Mouse (Mus musculus): ENCODE results near the gene Tmem79. TPM values are rescaled to one million over a fixed set of nuclear protein-coding genes. Genes with fewer than 3 reads are reported as not detected.
A peak's percentile ranks its signal among the peaks of the same experiment; 100 is the strongest.

Tmem79 gene
- polyA plus RNA-seq, 1 experiment, result 12.8 TPM

GRCm38 (mm10) chr3:88361612-88362313 is 25.8 kb upstream of the Tmem79 start:
- H3K36me3 ChIP-seq (ENCODE audit: control insufficient read depth, insufficient read depth, low read length, poor library complexity, severe bottlenecking), result peaks cover 45% of the 10 kb centered on the region
- no peak for TF ChIP-seq POLR2A (IDR thresholded peaks at IDR 0.05; ENCODE audit: insufficient read depth, low read length)
- TF ChIP-seq EP300 (IDR thresholded peaks at IDR 0.05; ENCODE audit: insufficient read depth, low read depth, low read length), result no peak
- no peak for TF ChIP-seq CTCF (IDR thresholded peaks at IDR 0.05; ENCODE audit: low read depth, low read length)
- no peak overlapping the region for H3K27ac ChIP-seq (ENCODE audit: insufficient read depth, low read length)
- no peaks in the 10 kb centered on the region for H3K27me3 ChIP-seq (ENCODE audit: control insufficient read depth, insufficient read depth, low read length, poor library complexity, severe bottlenecking)
- H3K9me3 ChIP-seq (replicated peaks; ENCODE audit: control insufficient read depth, insufficient read depth, low read length, poor library complexity, severe bottlenecking), result no peaks in the 10 kb centered on the region
- H3K4me3 ChIP-seq (ENCODE audit: low read depth, low read length), result no peak overlapping the region
- peaks cover 3% of the 10 kb centered on the region for H3K4me1 ChIP-seq (ENCODE audit: control insufficient read depth, insufficient read depth, low read length)
- H3K9ac ChIP-seq (ENCODE audit: low read depth, poor library complexity, severe bottlenecking), result no peak overlapping the region

- Histone ChIP-seq H3K36me3 (ENCODE audit: control insufficient read depth, insufficient read depth, low read length, poor library complexity, severe bottlenecking) (peaks cover 51% of the 10 kb centered on the region), H3K27me3 (ENCODE audit: control insufficient read depth, insufficient read depth, low read length, poor library complexity, severe bottlenecking) (no peaks in the 10 kb centered on the region), H3K27ac (ENCODE audit: insufficient read depth, low read length) (no peak overlapping the region), H3K4me3 (ENCODE audit: low read depth, low read length) (no peak overlapping the region), H3K9ac (ENCODE audit: low read depth, poor library complexity, severe bottlenecking) (no peak overlapping the region), H3K9me3 (replicated peaks; ENCODE audit: control insufficient read depth, insufficient read depth, low read length, poor library complexity, severe bottlenecking) (no peaks in the 10 kb centered on the region), H3K4me1 (ENCODE audit: control insufficient read depth, insufficient read depth, low read length) (peaks cover 3% of the 10 kb centered on the region)
- TF ChIP-seq CTCF (IDR thresholded peaks at IDR 0.05; ENCODE audit: low read depth, low read length), result no peak
- TF ChIP-seq EP300 (IDR thresholded peaks at IDR 0.05; ENCODE audit: insufficient read depth, low read depth, low read length), result no peak
- no peak for TF ChIP-seq POLR2A (IDR thresholded peaks at IDR 0.05; ENCODE audit: insufficient read depth, low read length)
Observed at GRCm38 (mm10) chr3:88361096-88361495, 25.1 kb upstream of the Tmem79 start.

GRCm38 (mm10) chr3:88359989-88360388 is 24.0 kb upstream of the Tmem79 start:
- Histone ChIP-seq H3K4me3 (ENCODE audit: low read depth, low read length) (no peak overlapping the region), H3K36me3 (ENCODE audit: control insufficient read depth, insufficient read depth, low read length, poor library complexity, severe bottlenecking) (peaks cover 62% of the 10 kb centered on the region), H3K27ac (ENCODE audit: insufficient read depth, low read length) (no peak overlapping the region), H3K9me3 (replicated peaks; ENCODE audit: control insufficient read depth, insufficient read depth, low read length, poor library complexity, severe bottlenecking) (no peaks in the 10 kb centered on the region), H3K4me1 (ENCODE audit: control insufficient read depth, insufficient read depth, low read length) (peaks cover 3% of the 10 kb centered on the region), H3K27me3 (ENCODE audit: control insufficient read depth, insufficient read depth, low read length, poor library complexity, severe bottlenecking) (no peaks in the 10 kb centered on the region), H3K9ac (ENCODE audit: low read depth, poor library complexity, severe bottlenecking) (no peak overlapping the region)
- TF ChIP-seq EP300 (IDR thresholded peaks at IDR 0.05; ENCODE audit: insufficient read depth, low read depth, low read length) (no peak), POLR2A (IDR thresholded peaks at IDR 0.05; ENCODE audit: insufficient read depth, low read length) (no peak), CTCF (IDR thresholded peaks at IDR 0.05; ENCODE audit: low read depth, low read length) (no peak)

GRCm38 (mm10) chr3:88359584-88359983 is 23.6 kb upstream of the Tmem79 start:
- H3K27ac ChIP-seq (ENCODE audit: insufficient read depth, low read length), result no peak overlapping the region
- H3K9ac ChIP-seq (ENCODE audit: low read depth, poor library complexity, severe bottlenecking), result no peak overlapping the region
- peaks cover 65% of the 10 kb centered on the region for H3K36me3 ChIP-seq (ENCODE audit: control insufficient read depth, insufficient read depth, low read length, poor library complexity, severe bottlenecking)
- no peak overlapping the region for H3K4me3 ChIP-seq (ENCODE audit: low read depth, low read length)
- H3K4me1 ChIP-seq (ENCODE audit: control insufficient read depth, insufficient read depth, low read length), result no peaks in the 10 kb centered on the region
- TF ChIP-seq POLR2A (IDR thresholded peaks at IDR 0.05; ENCODE audit: insufficient read depth, low read length) (no peak), EP300 (IDR thresholded peaks at IDR 0.05; ENCODE audit: insufficient read depth, low read depth, low read length) (no peak), CTCF (IDR thresholded peaks at IDR 0.05; ENCODE audit: low read depth, low read length) (no peak)
- no peaks in the 10 kb centered on the region for H3K9me3 ChIP-seq (replicated peaks; ENCODE audit: control insufficient read depth, insufficient read depth, low read length, poor library complexity, severe bottlenecking)
- no peaks in the 10 kb centered on the region for H3K27me3 ChIP-seq (ENCODE audit: control insufficient read depth, insufficient read depth, low read length, poor library complexity, severe bottlenecking)

GRCm38 (mm10) chr3:88354396-88355165 is 18.6 kb upstream of the Tmem79 start:
- Histone ChIP-seq H3K36me3 (ENCODE audit: control insufficient read depth, insufficient read depth, low read length, poor library complexity, severe bottlenecking) (peaks cover 93% of the 10 kb centered on the region), H3K9ac (ENCODE audit: low read depth, poor library complexity, severe bottlenecking) (no peak overlapping the region), H3K4me1 (ENCODE audit: control insufficient read depth, insufficient read depth, low read length) (no peaks in the 10 kb centered on the region), H3K4me3 (ENCODE audit: low read depth, low read length) (no peak overlapping the region), H3K27ac (ENCODE audit: insufficient read depth, low read length) (no peak overlapping the region), H3K27me3 (ENCODE audit: control insufficient read depth, insufficient read depth, low read length, poor library complexity, severe bottlenecking) (no peaks in the 10 kb centered on the region), H3K9me3 (replicated peaks; ENCODE audit: control insufficient read depth, insufficient read depth, low read length, poor library complexity, severe bottlenecking) (no peaks in the 10 kb centered on the region)
- no peak for TF ChIP-seq POLR2A (IDR thresholded peaks at IDR 0.05; ENCODE audit: insufficient read depth, low read length)
- peak; percentile 18 for TF ChIP-seq CTCF (IDR thresholded peaks at IDR 0.05; ENCODE audit: low read depth, low read length)

GRCm38 (mm10) chr3:88352907-88353306 is 17.0 kb upstream of the Tmem79 start:
- peaks cover 90% of the 10 kb centered on the region for H3K36me3 ChIP-seq (ENCODE audit: control insufficient read depth, insufficient read depth, low read length, poor library complexity, severe bottlenecking)
- no peaks in the 10 kb centered on the region for H3K27me3 ChIP-seq (ENCODE audit: control insufficient read depth, insufficient read depth, low read length, poor library complexity, severe bottlenecking)
- no peak for TF ChIP-seq CTCF (IDR thresholded peaks at IDR 0.05; ENCODE audit: low read depth, low read length)
- TF ChIP-seq EP300 (IDR thresholded peaks at IDR 0.05; ENCODE audit: insufficient read depth, low read depth, low read length), result no peak
- no peak for TF ChIP-seq POLR2A (IDR thresholded peaks at IDR 0.05; ENCODE audit: insufficient read depth, low read length)
- no peak overlapping the region for H3K9ac ChIP-seq (ENCODE audit: low read depth, poor library complexity, severe bottlenecking)
- no peak overlapping the region for H3K27ac ChIP-seq (ENCODE audit: insufficient read depth, low read length)
- H3K4me1 ChIP-seq (ENCODE audit: control insufficient read depth, insufficient read depth, low read length), result no peaks in the 10 kb centered on the region
- H3K4me3 ChIP-seq (ENCODE audit: low read depth, low read length), result no peak overlapping the region
- H3K9me3 ChIP-seq (replicated peaks; ENCODE audit: control insufficient read depth, insufficient read depth, low read length, poor library complexity, severe bottlenecking), result no peaks in the 10 kb centered on the region
